Mouse (Mus musculus): ENCODE data around the gene Tmem258. TPM values are rescaled to one million over a fixed set of nuclear protein-coding genes. Genes with fewer than 3 reads are reported as not detected.

Tmem258 gene
- polyA plus RNA-seq, 1 experiment from 2014 or later: 389 TPM

- Histone ChIP-seq H3K27ac (ENCODE audit: poor library complexity, severe bottlenecking) (0 out of 2 replicates have a peak overlapping the region, but pooled peaks have one; percentile 21), H3K9me3 (replicated peaks) (0 out of 2 replicates have a peak, but pooled peaks cover 3% of the 10 kb centered on the region), H3K9ac (no peak overlapping the region), H3K36me3 (no peaks in the 10 kb centered on the region), H3K4me3 (no peak overlapping the region), H3K4me2 (no peak overlapping the region), H3K4me1 (replicated peaks) (peaks cover 10% of the 10 kb centered on the region), H3K27me3 (replicated peaks) (no peaks in the 10 kb centered on the region)
- ATAC-seq (ENCODE audit: insufficient number of reproducible peaks, low FRiP score): no peak
Measured at GRCm38 (mm10) chr19:10171846-10172245, 32.0 kb upstream of the Tmem258 start.

DNA sequence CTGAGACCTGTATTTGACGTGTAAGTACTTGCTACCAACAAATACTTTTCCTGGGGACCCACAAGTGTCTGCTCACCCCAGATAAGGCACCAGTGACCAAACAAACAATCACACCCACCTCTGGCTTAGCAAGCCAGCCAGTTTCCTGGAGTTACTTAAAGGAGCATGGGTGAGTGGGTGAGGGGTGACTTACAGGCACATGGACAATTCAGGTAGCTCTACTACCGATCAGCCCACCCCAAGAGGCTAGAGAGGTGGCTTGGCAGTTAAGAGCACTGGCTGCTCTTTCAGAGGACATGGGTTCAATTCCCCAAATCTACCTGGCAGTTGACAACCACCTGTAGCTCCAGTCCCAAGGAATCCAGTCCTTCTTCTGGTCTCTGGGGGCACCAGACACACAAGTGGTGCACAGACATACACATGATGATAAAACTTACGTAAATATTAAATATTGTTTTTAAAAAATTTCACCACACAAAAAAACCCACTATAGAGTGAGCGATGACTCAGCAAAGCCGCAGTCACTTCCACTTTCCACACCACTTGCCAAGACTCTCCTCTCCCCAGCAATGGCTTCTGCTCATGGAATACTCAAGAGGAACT, 30.6 kb upstream of the Tmem258 start:
- Histone ChIP-seq H3K9ac (no peak overlapping the region), H3K27ac (ENCODE audit: poor library complexity, severe bottlenecking) (peak overlapping the region; percentile 71), H3K4me2 (no peak overlapping the region), H3K4me1 (replicated peaks) (peaks cover 16% of the 10 kb centered on the region), H3K4me3 (no peak overlapping the region), H3K27me3 (replicated peaks) (no peaks in the 10 kb centered on the region), H3K9me3 (replicated peaks) (peaks cover 5% of the 10 kb centered on the region; the same call in 1 of the 2 replicates), H3K36me3 (no peaks in the 10 kb centered on the region)
- peak; percentile 92 for ATAC-seq (ENCODE audit: insufficient number of reproducible peaks, low FRiP score)
- WGBS: 69% methylated on average over 5 of the region's 5 CpGs

- no peak overlapping the region for H3K4me2 ChIP-seq
- no peak overlapping the region for H3K9ac ChIP-seq
- H3K9me3 ChIP-seq (replicated peaks): peaks cover 9% of the 10 kb centered on the region; the same call in 1 of the 2 replicates
- WGBS: 80% methylated on average over 7 of the region's 7 CpGs
- no peaks in the 10 kb centered on the region for H3K36me3 ChIP-seq
- H3K27ac ChIP-seq (ENCODE audit: poor library complexity, severe bottlenecking): no peak overlapping the region
- no peak for ATAC-seq (ENCODE audit: insufficient number of reproducible peaks, low FRiP score)
- peaks cover 16% of the 10 kb centered on the region for H3K4me1 ChIP-seq (replicated peaks)
- H3K27me3 ChIP-seq (replicated peaks): no peaks in the 10 kb centered on the region
- H3K4me3 ChIP-seq: no peak overlapping the region
Measured at GRCm38 (mm10) chr19:10173844-10174539, 29.8 kb upstream of the Tmem258 start.

DNA sequence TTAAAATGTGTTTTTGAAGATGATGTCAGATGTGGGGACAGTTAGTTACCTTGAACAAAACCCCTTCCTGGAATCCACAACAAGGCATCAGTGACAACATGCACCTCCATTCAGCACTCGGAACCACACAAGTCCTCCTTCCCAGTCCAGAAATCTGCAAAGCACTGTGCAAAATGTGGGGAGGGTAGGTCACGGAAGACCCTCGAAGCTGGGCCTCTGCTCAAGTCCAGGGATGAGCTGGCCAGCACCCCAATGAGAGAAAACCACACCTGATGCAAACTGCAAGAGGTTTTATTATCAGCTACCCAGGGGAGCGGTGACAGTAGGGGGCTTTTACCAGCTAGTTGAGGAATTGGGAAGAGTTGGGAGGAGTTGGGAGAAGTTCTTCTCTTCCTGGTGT, 28.9 kb upstream of the Tmem258 start:
- H3K4me1 ChIP-seq (replicated peaks): peaks cover 16% of the 10 kb centered on the region
- H3K4me2 ChIP-seq: no peak overlapping the region
- no peak overlapping the region for H3K4me3 ChIP-seq
- no peaks in the 10 kb centered on the region for H3K36me3 ChIP-seq
- no peak for ATAC-seq (ENCODE audit: insufficient number of reproducible peaks, low FRiP score)
- H3K9ac ChIP-seq: no peak overlapping the region; the same call in 1 of the 2 replicates
- 53% methylated on average over 4 of the region's 4 CpGs for WGBS
- no peaks in the 10 kb centered on the region for H3K27me3 ChIP-seq (replicated peaks)
- no peak overlapping the region for H3K27ac ChIP-seq (ENCODE audit: poor library complexity, severe bottlenecking)
- H3K9me3 ChIP-seq (replicated peaks): peaks cover 9% of the 10 kb centered on the region; the same call in 1 of the 2 replicates

DNA sequence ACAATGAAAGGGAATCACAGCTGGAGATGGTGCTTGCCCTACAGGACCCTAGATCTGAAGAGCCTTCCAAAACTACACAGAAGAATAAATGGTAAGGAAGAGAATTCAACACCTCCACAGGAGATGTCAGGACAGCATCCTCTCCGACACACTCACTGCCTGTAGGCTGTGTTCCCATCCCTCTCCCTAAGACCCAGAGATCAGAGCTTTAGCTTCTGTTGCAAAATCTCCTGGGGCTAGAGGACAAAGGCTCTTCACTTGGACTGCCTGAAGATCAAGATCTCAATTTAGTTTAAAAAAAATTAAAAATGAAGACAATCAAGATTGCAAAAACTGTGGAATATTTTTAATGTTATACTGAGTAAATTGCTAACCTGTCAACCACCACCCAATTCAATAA, 27.3 kb upstream of the Tmem258 start:
- Histone ChIP-seq H3K4me3 (no peak overlapping the region), H3K27ac (ENCODE audit: poor library complexity, severe bottlenecking) (no peak overlapping the region), H3K36me3 (no peaks in the 10 kb centered on the region), H3K27me3 (replicated peaks) (no peaks in the 10 kb centered on the region), H3K4me1 (replicated peaks) (peaks cover 16% of the 10 kb centered on the region), H3K9ac (no peak overlapping the region), H3K4me2 (no peak overlapping the region), H3K9me3 (replicated peaks) (peaks cover 5% of the 10 kb centered on the region; the same call in 1 of the 2 replicates)
- WGBS: 61% methylated on average over 1 of the region's 1 CpGs
- no peak for ATAC-seq (ENCODE audit: insufficient number of reproducible peaks, low FRiP score)

DNA sequence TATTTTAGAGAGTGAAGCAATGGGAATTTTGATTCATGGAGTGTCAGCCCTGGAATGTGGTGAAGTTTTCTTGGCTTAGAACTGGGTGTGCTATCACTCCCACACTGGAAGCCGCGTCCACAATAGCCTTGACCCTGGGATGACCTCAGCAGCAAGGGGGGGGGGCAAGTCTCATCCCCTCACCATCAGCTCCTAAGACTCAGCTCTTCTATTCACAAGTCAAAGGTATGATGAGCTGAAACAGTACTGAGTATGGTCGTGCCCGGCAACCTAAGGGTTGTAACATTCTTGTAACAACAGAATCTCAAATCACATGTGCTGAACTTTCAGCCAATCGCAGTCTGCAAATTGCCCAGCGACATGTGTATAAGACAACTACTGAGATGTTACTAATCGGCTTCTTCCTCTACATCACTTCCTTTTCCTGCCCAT, 26.9 kb upstream of the Tmem258 start:
- H3K4me3 ChIP-seq: no peak overlapping the region
- peak overlapping the region; percentile 21; the same call in 1 of the 2 replicates for H3K4me2 ChIP-seq
- H3K9ac ChIP-seq: no peak overlapping the region
- ATAC-seq (ENCODE audit: insufficient number of reproducible peaks, low FRiP score): no peak
- 38% methylated on average over 7 of the region's 7 CpGs for WGBS
- peaks cover 5% of the 10 kb centered on the region; the same call in 1 of the 2 replicates for H3K9me3 ChIP-seq (replicated peaks)
- H3K4me1 ChIP-seq (replicated peaks): peaks cover 16% of the 10 kb centered on the region
- no peaks in the 10 kb centered on the region for H3K36me3 ChIP-seq
- no peaks in the 10 kb centered on the region for H3K27me3 ChIP-seq (replicated peaks)
- H3K27ac ChIP-seq (ENCODE audit: poor library complexity, severe bottlenecking): peak overlapping the region; percentile 54; the same call in 1 of the 2 replicates

DNA sequence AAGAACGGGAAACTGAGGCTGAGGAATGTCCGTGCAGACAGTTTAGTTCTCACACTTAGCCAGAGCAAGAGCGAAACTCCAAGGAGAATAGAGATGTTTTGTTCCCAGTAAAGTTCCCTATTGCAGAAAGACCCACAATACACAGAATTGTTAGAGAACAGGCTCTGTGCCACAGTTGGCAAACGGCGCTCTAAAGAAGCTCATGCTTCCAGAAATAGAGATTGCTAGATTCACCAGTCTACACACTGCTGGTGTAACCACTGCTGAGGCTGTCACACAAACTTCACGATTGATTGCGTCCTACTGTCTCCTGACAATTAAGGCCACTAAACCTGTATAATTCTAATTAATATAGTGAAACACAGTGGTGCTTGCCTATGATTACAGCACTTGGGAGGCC, 22.6 kb upstream of the Tmem258 start:
- no peaks in the 10 kb centered on the region for H3K27me3 ChIP-seq (replicated peaks)
- H3K27ac ChIP-seq (ENCODE audit: poor library complexity, severe bottlenecking): no peak overlapping the region
- H3K4me1 ChIP-seq (replicated peaks): peaks cover 26% of the 10 kb centered on the region
- peaks cover 14% of the 10 kb centered on the region for H3K36me3 ChIP-seq
- H3K9me3 ChIP-seq (replicated peaks): peaks cover 5% of the 10 kb centered on the region; the same call in 1 of the 2 replicates
- WGBS: 91% methylated on average over 7 of the region's 7 CpGs
- no peak overlapping the region for H3K9ac ChIP-seq
- H3K4me3 ChIP-seq: no peak overlapping the region
- no peak for ATAC-seq (ENCODE audit: insufficient number of reproducible peaks, low FRiP score)
- no peak overlapping the region for H3K4me2 ChIP-seq

- Histone ChIP-seq H3K27ac (ENCODE audit: poor library complexity, severe bottlenecking) (peak overlapping the region; percentile 50), H3K9me3 (replicated peaks) (peaks cover 5% of the 10 kb centered on the region; the same call in 1 of the 2 replicates), H3K36me3 (peaks cover 23% of the 10 kb centered on the region), H3K9ac (peak overlapping the region; percentile 28; the same call in 1 of the 2 replicates), H3K27me3 (replicated peaks) (no peaks in the 10 kb centered on the region), H3K4me1 (replicated peaks) (peaks cover 21% of the 10 kb centered on the region), H3K4me3 (peak overlapping the region; percentile 94), H3K4me2 (peak overlapping the region; percentile 88)
- 0 out of 2 replicates have a peak, but pooled peaks have one; percentile 1 for ATAC-seq (ENCODE audit: insufficient number of reproducible peaks, low FRiP score)
- 37% methylated on average over 7 of the region's 7 CpGs for WGBS
Measured at GRCm38 (mm10) chr19:10182142-10182541, 21.7 kb upstream of the Tmem258 start.

DNA sequence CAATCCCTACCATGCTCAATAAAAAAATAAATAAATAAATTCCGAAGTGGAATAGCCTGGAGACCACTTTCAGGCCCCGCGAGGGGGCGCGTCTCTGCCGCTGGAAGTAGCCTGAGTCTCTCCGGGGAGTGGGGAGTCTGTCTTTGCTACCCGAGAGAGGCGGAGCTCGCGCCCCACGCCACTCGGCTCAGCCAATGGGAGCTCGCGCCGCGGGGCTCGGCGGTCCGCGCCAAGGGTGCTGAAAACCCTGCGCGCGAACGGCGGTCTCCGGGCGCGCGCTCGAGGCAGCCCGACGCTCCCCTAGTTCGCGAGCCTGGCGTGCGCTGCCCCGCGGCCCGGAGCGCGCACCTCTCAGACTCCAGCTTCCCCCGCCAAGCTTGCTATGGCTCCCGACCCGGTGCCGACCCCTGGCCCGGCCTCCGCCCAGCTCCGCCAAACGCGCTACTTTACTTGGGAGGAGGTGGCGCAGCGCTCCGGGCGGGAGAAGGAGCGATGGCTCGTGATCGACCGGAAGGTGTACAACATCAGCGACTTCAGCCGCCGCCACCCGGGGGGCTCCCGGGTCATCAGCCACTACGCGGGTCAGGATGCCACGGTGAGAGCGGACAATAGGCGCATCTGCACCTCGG, 21.0 kb upstream of the Tmem258 start, which contains the start of gene Fads1:
TSS of gene Fads1 (plus strand) at position 219 of the 629 bp plus-strand sequence.
- Histone ChIP-seq H3K4me3 (peak within 1 kb of the TSS; percentile 94), H3K36me3 (peaks cover 29% of the 10 kb centered on the region), H3K27me3 (replicated peaks) (no peaks in the 10 kb centered on the region), H3K27ac (ENCODE audit: poor library complexity, severe bottlenecking) (peak within 1 kb of the TSS; percentile 94), H3K4me2 (peak within 1 kb of the TSS; percentile 88), H3K9ac (peak within 1 kb of the TSS; percentile 90), H3K4me1 (replicated peaks) (peaks cover 18% of the 10 kb centered on the region), H3K9me3 (replicated peaks) (peaks cover 5% of the 10 kb centered on the region; the same call in 1 of the 2 replicates)
- under 1% methylated on average over 63 of the region's 70 CpGs for WGBS
- peak; percentile 96 for ATAC-seq (ENCODE audit: insufficient number of reproducible peaks, low FRiP score)

GRCm38 (mm10) chr19:10183299-10183983, 20.4 kb upstream of the Tmem258 start:
- ATAC-seq (ENCODE audit: insufficient number of reproducible peaks, low FRiP score): peak; percentile 79
- peak overlapping the region; percentile 88 for H3K4me2 ChIP-seq
- H3K4me3 ChIP-seq: peak overlapping the region; percentile 94
- peaks cover 1% of the 10 kb centered on the region; the same call in 1 of the 2 replicates for H3K9me3 ChIP-seq (replicated peaks)
- H3K9ac ChIP-seq: peak overlapping the region; percentile 90
- under 1% methylated on average over 35 of the region's 35 CpGs for WGBS
- peak overlapping the region; percentile 94 for H3K27ac ChIP-seq (ENCODE audit: poor library complexity, severe bottlenecking)
- peaks cover 18% of the 10 kb centered on the region for H3K4me1 ChIP-seq (replicated peaks)
- H3K27me3 ChIP-seq (replicated peaks): no peaks in the 10 kb centered on the region
- peaks cover 36% of the 10 kb centered on the region for H3K36me3 ChIP-seq
